Mouse (Mus musculus) neural tube, postnatal 0 days (tissue): ENCODE measurements around the gene Pld6. TPM values are rescaled to one million over a fixed set of nuclear protein-coding genes. Genes with fewer than 3 reads are reported as not detected.

ENCODE experiments used
- polyA plus RNA-seq: library from polyadenylated mRNA; unstranded; fragments of >200 nt; fragmentation: Nextera tagmentation; extraction: Ambion mirVana; gene quantifications from 2 replicates; pipeline ENCODE4 v1.2.1, GENCODE M21; 2015

The Pld6 gene
- polyA plus RNA-seq = 31.1 and 31.3 TPM in 2 replicates

GRCm38 (mm10) chr11:59787199-59787781, at the start of gene Pld6:
Pld6 (minus strand) TSS chr11:59787645.

GRCm38 (mm10) chr11:59809670-59810474, 22.4 kb upstream of the Pld6 start, which contains the start of gene Flcn:
Flcn (minus strand) TSS chr11:59810016.

Other genes with a start within 250 kb of the Pld6 start
- 0.22 and 0.24 TPM in 2 replicates for gene Nlrp3, start 246.1 kb downstream of the Pld6 start, polyA plus RNA-seq
- gene Olfr222, start 211.4 kb downstream of the Pld6 start, polyA plus RNA-seq = 0.20 TPM in 1 of 2 replicates, not detected in the other
- not detected in 2 replicates for gene Olfr223, start 194.4 kb downstream of the Pld6 start, polyA plus RNA-seq
- 54.2 and 58.7 TPM in 2 replicates for gene Mprip, start 126.3 kb downstream of the Pld6 start, polyA plus RNA-seq
- 31.5 and 34.0 TPM in 2 replicates for gene Flcn, start 22.4 kb upstream of the Pld6 start, polyA plus RNA-seq
- 92.1 and 95.8 TPM in 2 replicates for gene Nt5m, start 51.8 kb upstream of the Pld6 start, polyA plus RNA-seq
- gene Cops3, start 52.2 kb upstream of the Pld6 start, polyA plus RNA-seq = 145 and 148 TPM in 2 replicates
- 42.9 and 44.7 TPM in 2 replicates for gene Med9, start 160.6 kb upstream of the Pld6 start, polyA plus RNA-seq
- gene Rasd1, start 177.3 kb upstream of the Pld6 start, polyA plus RNA-seq = 1.6 and 1.9 TPM in 2 replicates